Mouse (Mus musculus): ENCODE data around the gene Sprr2a3.
"Not testable (repeated sequence)": the region's sequence is repeated elsewhere in the genome, so short reads cannot be mapped to it uniquely, and the experiment has no call there.

GRCm38 (mm10) chr3:92273504-92273903 lies 11.7 kb upstream of the Sprr2a3 start:
- TF ChIP-seq GATA1 (IDR thresholded peaks at IDR 0.05; ENCODE audit: borderline replicate concordance, low read length); FLI1 (IDR thresholded peaks at IDR 0.05; ENCODE audit: low read length): not testable (repeated sequence)

Data from megakaryocyte, embryonic 14.5 days (primary cell).